Mouse (Mus musculus) spleen, embryonic (tissue): Measurements from ENCODE around the gene Ogfod2.

Experiments
- CTCF ChIA-PET: fragments of 350-600 bp; sonication (Branson Sonifier 250); formaldehyde crosslinking; loops from one replicate; lab custom pipeline; 2022; lab: Charles Lee

Gene Ogfod2

DNA sequence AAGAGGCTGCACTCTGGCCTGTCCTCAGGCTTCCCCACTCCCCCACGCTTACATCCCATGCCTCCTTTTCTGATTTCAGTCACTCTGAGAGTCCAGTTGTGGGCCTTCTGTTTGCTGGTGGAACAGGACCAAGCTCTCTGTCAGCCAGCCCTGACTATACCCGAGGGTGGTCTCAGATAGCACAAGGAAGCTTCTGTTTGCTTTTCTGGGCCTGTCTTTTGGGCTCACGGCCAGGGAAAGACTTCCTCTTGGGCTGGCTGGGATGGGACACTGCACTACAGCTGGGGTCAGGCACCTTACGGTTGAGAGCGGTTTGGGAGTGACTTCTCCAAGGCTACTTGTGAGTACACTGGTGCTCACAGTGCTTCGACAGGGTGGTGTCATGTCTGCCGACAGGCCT, 26.0 kb downstream of the Ogfod2 start:
- CTCF ChIA-PET = no interaction called here

DNA sequence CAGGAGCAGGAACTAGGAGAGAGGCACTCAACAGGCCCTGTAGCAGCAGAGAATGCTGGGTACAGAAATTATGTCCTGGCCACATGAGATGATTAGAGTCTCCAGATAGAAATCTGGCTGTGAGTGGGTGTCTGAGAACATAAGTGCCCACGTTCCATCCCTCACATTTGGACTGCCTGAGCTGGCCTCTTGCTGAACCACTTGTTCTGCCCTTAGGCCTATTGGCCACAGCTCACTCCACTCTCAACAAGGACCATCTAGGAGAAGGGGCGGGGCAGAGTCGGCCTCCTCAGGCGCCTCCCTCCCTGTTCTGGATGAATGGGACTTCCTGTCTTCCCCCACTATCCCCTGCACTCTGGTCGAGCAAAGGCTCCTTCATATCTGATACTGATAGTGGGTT, 36.9 kb downstream of the Ogfod2 start:
- CTCF ChIA-PET = interaction anchor here (0.5 kb wide), 1 partner anchor 104 kb away, joined by 3 read pairs; no protein-coding TSS in a partner anchor

DNA sequence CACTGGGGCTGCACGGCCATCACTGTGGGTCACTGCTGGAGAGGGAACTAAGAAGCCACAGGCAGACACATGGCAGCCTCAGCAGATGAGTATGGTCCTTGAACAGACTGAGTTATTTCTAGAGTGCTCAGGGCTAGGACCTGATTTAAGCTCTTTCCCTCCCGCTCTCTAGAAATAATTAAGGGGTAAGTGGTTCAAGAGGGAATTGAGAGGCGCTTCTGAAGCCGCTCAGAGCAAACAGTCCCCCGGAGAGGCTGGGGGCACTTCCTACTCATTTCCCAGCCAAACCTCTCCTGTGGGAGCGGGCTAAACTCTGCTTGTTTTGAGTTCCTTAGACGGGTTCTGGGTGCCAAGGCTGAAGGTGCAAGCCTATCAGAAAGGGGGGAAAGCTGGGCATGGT, 38.8 kb downstream of the Ogfod2 start:
- CTCF ChIA-PET = no interaction called here

DNA sequence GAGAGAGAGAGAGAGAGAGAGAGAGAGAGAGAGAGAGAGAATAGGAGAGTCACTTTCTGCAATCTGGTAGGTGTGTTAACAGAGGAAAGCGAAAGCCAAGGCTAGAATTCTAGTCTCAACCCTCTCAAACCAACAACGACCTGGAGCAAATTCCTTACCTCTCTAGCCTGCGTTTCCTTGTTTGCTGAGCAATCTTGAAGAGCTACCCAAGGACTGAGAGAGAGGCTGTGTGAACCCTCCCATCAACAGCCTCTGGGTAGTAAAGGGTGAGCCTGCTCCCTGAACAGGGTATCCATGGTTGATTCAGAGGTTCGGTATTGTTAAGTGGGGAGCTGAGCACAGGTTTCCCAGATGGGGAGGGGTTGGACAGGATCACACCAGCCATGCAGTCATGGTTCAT, 40.6 kb downstream of the Ogfod2 start:
- CTCF ChIA-PET = no interaction called here

DNA sequence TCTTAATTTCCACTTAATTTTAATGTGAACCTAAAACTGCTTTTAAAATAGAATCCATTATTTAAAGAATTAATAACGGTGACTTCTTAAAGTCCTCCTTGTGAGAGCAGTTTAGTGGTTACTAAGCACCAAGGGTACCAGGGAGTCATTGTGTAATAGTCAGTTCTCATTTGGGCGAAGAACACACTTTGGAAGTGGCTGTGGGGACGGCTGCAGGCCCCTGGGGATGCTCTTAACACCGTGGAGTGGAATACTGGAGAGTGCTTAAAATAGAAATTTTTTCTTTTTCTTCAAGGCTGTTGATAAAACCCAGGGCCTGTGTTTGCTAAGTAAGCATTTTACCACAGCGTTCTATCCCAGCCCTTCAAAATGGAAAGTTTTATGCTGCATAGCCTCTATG, 43.8 kb downstream of the Ogfod2 start:
- CTCF ChIA-PET = no interaction called here

DNA sequence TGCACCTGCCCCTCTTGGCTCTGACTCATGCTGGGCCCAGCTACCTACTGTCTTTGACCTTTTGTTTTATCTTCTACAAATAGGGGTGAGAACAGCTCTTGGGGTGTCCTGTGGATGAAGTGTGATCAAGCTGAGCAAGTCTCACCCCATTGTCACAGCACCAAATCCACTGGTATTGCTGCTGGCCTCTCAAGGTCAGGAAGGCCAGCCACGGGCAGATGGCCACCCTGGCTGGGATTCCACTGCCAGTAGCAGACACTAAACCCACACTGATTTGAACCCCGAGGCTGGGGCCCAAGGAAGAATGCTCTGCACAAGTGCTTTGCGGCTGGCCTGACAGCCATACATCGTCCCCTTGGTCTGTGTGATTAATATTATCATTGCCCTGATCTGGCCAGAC, 46.2 kb downstream of the Ogfod2 start:
- CTCF ChIA-PET = no interaction called here

DNA sequence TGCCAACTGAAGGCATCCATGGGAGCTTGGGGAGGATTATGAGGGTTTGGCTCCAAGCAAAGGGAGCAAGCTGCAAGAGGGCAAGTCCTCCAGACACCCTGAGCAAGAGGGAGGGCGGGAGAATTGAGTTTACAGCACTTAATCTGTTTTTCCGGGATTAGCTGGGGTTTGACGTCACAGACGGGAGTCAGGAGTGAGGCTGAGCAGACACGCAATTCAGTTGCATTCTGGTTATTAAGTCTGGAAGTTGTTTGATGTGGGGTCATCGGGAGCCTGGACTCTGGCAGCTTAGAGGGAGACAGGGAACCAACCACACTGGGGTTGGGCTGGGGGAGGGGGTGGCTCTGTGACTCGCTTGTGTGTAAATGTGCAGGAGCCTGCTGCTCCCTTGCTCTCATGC, 47.4 kb downstream of the Ogfod2 start:
- CTCF ChIA-PET = interaction anchor here (0.7 kb wide), 1 partner anchor 53 kb away, joined by 3 read pairs; no protein-coding TSS in a partner anchor

DNA sequence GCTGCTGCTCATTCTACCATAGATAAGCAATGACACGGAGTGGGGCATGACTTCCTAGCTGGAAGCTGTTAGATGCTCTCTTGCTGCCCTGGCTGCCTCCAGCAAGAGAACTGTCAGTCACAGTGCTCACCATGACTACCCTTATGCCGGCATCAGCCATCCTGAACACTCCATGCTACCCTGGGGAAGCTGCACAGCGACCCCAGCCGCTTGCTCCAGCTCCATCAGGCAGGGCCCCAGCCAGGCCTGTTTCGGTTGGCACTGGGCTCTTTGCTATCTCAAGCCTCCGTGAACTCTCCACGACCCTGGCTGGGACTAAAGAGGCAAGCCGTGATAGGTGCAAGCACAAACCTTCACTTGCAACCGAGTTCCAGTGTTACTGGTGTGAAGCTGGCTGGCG, 49.7 kb downstream of the Ogfod2 start:
- CTCF ChIA-PET = interaction anchor here (0.7 kb wide), 1 partner anchor 74 kb away, joined by 3 read pairs; no protein-coding TSS in a partner anchor

DNA sequence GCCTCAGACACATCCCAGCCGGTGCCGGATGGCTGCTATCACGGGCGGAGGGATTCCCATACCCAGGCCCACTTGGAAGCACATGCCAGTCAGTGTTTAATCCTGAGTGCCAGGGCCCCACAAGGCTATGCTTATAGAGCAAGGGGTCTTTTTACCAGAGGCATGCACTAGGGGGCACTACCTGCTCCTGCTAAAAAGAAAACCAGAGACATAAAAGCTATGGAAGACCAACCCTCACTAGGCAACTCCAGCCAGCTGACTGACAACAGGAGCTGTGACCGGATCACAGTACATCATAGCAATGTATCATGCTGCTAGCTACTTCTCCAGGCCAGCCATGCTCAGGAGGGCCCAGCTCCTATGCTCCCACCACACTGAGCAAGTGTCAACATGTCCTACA, 50.5 kb downstream of the Ogfod2 start:
- CTCF ChIA-PET = no interaction called here

DNA sequence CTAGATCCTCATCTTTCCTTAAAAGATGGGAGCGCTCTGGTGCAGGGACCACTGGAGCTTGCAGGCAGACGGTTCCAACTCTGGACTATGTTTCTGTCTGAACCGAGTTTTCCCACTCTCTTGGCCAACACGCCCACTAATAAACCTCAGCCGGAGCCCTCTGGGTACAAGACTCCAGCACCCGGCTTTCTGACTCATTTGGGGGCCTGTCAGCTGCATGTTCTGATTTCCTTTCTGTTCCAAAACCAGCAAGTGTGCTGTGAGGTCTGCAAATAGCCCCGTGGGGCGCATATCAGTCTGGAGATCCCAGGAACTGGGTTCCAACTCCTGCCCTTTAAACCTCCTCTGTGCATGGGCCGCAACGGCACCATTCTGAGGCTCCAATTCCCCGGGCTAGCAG, 51.3 kb downstream of the Ogfod2 start:
- CTCF ChIA-PET = no interaction called here
